Mouse (Mus musculus) layer of hippocampus, postnatal 10 days (tissue): ENCODE results near the gene Izumo4. TPM values are rescaled to one million over a fixed set of nuclear protein-coding genes. Genes with fewer than 3 reads are reported as not detected.
A peak's percentile ranks its signal among the peaks of the same experiment; 100 is the strongest.

Experiments
- DNase-seq, 2 experiments: peaks; one replicate each; pipeline ENCODE4 v3.0.0; 2021; ENCODE audit warnings: low spot score in 2 of 2
- total RNA-seq, 2 experiments: library from RNA; stranded (reverse); gene quantifications; 2 replicates each; pipeline ENCODE4 v1.2.3; 2021

Gene Izumo4
- total RNA-seq, 2 experiments from 2014 or later: 51.0 to 69.9 TPM

DNA sequence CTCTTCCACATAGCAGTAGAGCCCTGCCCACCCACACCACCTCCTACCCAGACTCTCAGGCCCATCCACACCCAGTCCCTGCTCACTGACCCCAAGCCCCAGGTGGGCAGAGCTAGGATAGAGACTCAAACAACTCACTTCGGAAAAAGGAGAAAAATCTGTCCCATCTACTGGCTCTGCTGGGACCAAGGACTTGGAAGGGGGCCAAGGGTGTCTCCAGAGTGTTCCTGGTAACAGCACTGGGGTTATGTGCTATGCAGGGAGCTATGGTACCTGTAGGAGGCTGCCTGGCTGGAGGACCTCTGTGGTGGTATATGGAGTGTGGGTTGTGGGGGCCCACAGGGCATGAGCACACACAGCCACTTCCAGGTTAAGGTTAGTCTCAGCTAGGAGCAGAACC is 15.3 kb downstream of the Izumo4 start:
- DNase-seq: no peak

- no peak for DNase-seq
These were observed 25.6 kb downstream of the Izumo4 start for GRCm38 (mm10) chr10:80727369-80728127.

DNA sequence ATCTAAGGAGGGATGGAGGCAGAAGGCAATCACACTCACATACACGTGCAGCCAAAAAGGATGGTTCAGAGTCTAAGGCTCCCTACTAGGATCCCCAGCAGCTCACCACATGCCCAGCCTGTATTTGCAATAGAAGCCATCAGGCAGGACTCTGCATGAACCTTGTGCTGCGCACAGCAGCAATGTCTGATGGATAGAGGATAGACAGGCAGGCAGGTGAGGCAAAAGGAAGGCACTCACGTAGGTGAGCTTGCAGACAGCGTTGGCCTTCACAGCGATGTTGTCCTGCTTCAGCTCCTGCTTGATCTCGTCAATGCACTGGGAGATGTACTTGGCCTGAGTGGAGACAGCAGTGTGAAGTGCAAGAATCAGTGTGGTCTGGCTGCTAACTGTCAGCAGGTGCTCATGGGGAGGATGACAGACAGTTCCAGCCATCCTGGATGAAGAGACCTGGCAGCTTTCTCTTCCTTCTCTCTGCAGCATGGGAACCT is 30.7 kb downstream of the Izumo4 start:
- DNase-seq: no peak

DNA sequence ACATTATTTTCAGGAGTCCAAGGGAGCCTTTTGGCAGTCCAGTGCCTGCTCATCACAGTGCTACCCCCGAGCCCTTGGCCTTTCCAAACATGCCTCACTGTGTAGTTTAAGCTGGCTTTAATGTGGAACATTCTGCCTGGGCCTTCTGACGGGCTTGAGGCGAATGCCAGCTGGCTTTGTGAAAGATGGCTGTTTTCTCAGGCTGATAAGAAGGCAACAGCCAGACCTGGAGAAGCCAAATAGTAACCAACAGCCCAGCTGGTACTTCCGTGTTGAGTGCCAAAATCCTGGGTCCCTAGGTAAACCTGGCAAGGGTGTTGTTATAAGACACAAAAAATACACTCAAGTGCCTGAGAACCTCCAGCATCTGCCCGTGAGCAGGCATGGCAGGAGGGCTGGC is 34.7 kb downstream of the Izumo4 start:
- DNase-seq: no peak

- DNase-seq: no peak
These were observed 36.7 kb downstream of the Izumo4 start for GRCm38 (mm10) chr10:80738657-80739056.

DNA sequence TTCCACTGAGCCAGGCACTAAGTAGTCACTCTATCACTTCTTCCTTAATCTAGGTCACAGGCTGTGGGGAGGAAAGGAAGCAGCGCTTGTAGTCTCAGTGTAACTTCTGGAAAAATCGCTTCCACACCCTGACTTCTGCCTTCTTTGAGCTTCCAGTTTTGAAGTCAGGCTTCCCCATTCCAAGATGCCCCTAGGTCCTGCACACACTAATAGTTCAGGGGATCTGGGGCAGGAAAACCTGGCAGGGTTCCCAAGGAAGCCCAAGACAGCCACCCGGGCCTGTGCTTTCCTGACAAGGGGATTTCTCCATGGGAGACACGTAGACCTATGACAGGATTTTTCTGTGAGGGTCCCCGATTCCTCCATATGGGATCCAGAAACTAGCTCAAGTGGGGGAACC is 39.2 kb downstream of the Izumo4 start:
- DNase-seq: peak; percentile 22 to 38

GRCm38 (mm10) chr10:80741634-80742179 is 39.7 kb downstream of the Izumo4 start:
- DNase-seq: no peak

- peak; percentile 97 to 98 for DNase-seq
These were observed 40.4 kb downstream of the Izumo4 start, which contains the start of gene Ap3d1 for GRCm38 (mm10) chr10:80742180-80742978. TSS of gene Ap3d1 (minus strand) at chr10:80742264.

DNA sequence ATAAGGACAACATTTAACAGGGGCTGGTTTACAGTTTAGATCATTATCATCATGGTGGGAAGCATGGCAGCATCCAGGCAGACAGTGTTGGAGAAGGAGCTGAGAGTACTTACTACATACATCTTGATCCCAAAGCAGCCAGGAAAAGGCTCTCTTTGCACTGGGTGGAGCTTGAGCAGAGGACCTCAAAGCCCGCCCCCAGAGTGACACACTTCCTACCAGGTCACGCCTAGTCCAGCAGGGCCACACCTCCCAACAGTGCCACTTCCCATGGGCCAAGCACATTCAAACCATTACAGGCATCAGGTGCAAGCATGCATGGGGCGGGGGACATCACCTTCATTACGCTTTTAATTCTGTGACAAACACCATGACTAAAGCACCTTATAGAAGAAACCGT is 42.3 kb downstream of the Izumo4 start:
- DNase-seq: no peak

- peak; percentile 79 to 84 for DNase-seq
These were observed 45.4 kb downstream of the Izumo4 start for GRCm38 (mm10) chr10:80747410-80747809.

- no peak for DNase-seq
These were observed 46.6 kb downstream of the Izumo4 start for GRCm38 (mm10) chr10:80748609-80749008.

GRCm38 (mm10) chr10:80751188-80751832 is 49.3 kb downstream of the Izumo4 start:
- no peak for DNase-seq

DNA sequence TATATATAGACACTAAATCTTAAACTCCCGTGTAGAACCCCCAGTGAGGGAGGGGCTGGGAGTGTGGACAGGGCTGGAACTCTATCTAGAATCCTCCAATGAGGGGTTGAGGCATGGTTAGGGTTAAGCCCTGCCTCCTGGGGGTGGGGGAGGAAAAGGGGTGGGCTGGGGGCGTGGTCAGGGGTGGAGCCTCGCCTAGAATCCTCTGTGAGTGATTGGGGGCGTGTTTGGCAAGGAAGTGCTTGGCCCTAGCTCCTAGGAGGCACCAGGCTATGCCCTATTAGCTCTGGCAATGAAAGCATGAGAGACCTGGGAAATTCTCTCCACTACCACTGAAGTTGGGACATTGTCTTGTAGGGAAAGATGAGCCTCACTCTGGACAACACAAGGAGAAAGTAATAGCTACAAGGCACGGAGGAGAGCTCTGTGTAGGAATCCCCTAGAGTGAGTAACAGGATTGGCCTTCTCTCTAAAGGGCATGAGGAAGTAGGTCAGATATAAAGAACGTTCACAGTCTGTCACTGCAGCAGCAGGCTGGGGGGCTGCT is 50.2 kb downstream of the Izumo4 start:
- DNase-seq: peak; percentile 64 to 74

- peak; percentile 98 to 99 for DNase-seq
These were observed 52.8 kb downstream of the Izumo4 start, which contains the start of gene Dot1l for GRCm38 (mm10) chr10:80754594-80755290. TSS of gene Dot1l (plus strand) at chr10:80755206.

Other genes starting within 250 kb of the Izumo4 start
- under 1 TPM; 0.07 TPM for gene Onecut3, start 207.3 kb upstream of the Izumo4 start, total RNA-seq
- under 1 TPM; 0.21 to 0.38 TPM for gene Atp8b3, start 163.1 kb upstream of the Izumo4 start, total RNA-seq
- 10 to 100 TPM; 49.5 to 53.9 TPM for gene Rexo1, start 140.6 kb upstream of the Izumo4 start, total RNA-seq
- 10 to 100 TPM; 41.8 to 43.6 TPM for gene Klf16, start 124.9 kb upstream of the Izumo4 start, total RNA-seq
- gene Abhd17a, start 111.8 kb upstream of the Izumo4 start, total RNA-seq: 100 to 1,000 TPM; 179 to 191 TPM
- 10 to 100 TPM; 34.9 to 42.9 TPM for gene Scamp4, start 99.3 kb upstream of the Izumo4 start, total RNA-seq
- 1 to 10 TPM; 2.1 to 4.5 TPM for gene Adat3, start 99.3 kb upstream of the Izumo4 start, total RNA-seq
- 1 to 10 TPM; 2.6 to 3.0 TPM for gene Gm49322, start 96.2 kb upstream of the Izumo4 start, total RNA-seq
- 100 to 1,000 TPM; 146 to 157 TPM for gene Csnk1g2, start 79.3 kb upstream of the Izumo4 start, total RNA-seq
- gene Btbd2, start 45.1 kb upstream of the Izumo4 start, total RNA-seq: 10 to 100 TPM; 84.4 to 90.6 TPM
- gene Mknk2, start 24.1 kb upstream of the Izumo4 start, total RNA-seq: 10 to 100 TPM; 48.5 to 53.2 TPM
- gene Mob3a, start 207 bp upstream of the Izumo4 start, total RNA-seq: 10 to 100 TPM; 21.2 to 22.5 TPM
- 100 to 1,000 TPM; 135 to 139 TPM for gene Ap3d1, start 40.1 kb downstream of the Izumo4 start, total RNA-seq
- 10 to 100 TPM; 61.0 to 67.4 TPM for gene Dot1l, start 53.0 kb downstream of the Izumo4 start, total RNA-seq
- gene Sf3a2, start 96.0 kb downstream of the Izumo4 start, total RNA-seq: 10 to 100 TPM; 42.9 to 45.3 TPM
- 10 to 100 TPM; 61.9 to 72.8 TPM for gene Plekhj1, start 96.4 kb downstream of the Izumo4 start, total RNA-seq
- 1 to 10 TPM; 2.1 to 2.5 TPM for gene Amh, start 103.1 kb downstream of the Izumo4 start, total RNA-seq
- 1 to 10 TPM; 1.4 TPM for gene Jsrp1, start 111.3 kb downstream of the Izumo4 start, total RNA-seq
- gene Oaz1, start 124.5 kb downstream of the Izumo4 start, total RNA-seq: 100 to 1,000 TPM; 399 to 419 TPM
- 10 to 100 TPM; 20.4 to 25.9 TPM for gene Lingo3, start 141.9 kb downstream of the Izumo4 start, total RNA-seq
- gene Lsm7, start 153.0 kb downstream of the Izumo4 start, total RNA-seq: 10 to 100 TPM; 52.3 to 54.0 TPM
- gene Sppl2b, start 153.1 kb downstream of the Izumo4 start, total RNA-seq: 10 to 100 TPM; 80.4 to 97.8 TPM
- gene Tmprss9, start 169.7 kb downstream of the Izumo4 start, total RNA-seq: under 1 TPM; 0.11 to 0.16 TPM
- 100 to 1,000 TPM; 157 to 172 TPM for gene Timm13, start 198.8 kb downstream of the Izumo4 start, total RNA-seq
- gene Lmnb2, start 216.1 kb downstream of the Izumo4 start, total RNA-seq: 10 to 100 TPM; 23.1 to 26.2 TPM
- gene Gadd45b, start 227.9 kb downstream of the Izumo4 start, total RNA-seq: 10 to 100 TPM; 12.1 to 14.4 TPM